ENCODE assay signal across 23 mouse cellular contexts in genomic region chr13:49507176-49507575, GRCm38 (mm10). TPM values are rescaled to one million over a fixed set of nuclear protein-coding genes. Genes with fewer than 3 reads are reported as not detected.
DNase-seq lines count a peak whose midpoint lies in the region; ATAC-seq and TF ChIP-seq lines count a peak whose summit lies in the region.
"Had no signal": no experiment of that assay in that cellular context is flagged by ENCODE, and none has a peak within 500 bp of the region (broad histone marks: within the 10 kb centered on the region; RNA-seq: fewer than 3 reads in every experiment).

No protein-coding gene starts in this region.

- no peak for TF ChIP-seq POLR2A in liver, adult 2 months (IDR thresholded peaks at IDR 0.05; ENCODE audit: extremely low read depth, insufficient read depth, low read length)

- DNase-seq in gastrocnemius, adult 18-20 months (ENCODE audit: low spot score) = peak; percentile 21
- DNase-seq in gastrocnemius, postnatal 4 days (ENCODE audit: low spot score in 2 of 2) = no peak
- peak; percentile 75 for DNase-seq in heart, adult 8-10 months (ENCODE audit: low spot score)
- DNase-seq in liver, adult 2 months (ENCODE audit: extremely low read depth, low read depth, low spot score) = peak; percentile 21
- no peak for DNase-seq in liver, embryonic 11.5 days (ENCODE audit: low spot score)
- DNase-seq in lung, postnatal 36 days = peak; percentile 51
- no peak for DNase-seq in ovary, postnatal 14 days (ENCODE audit: low spot score)
- DNase-seq: adrenal gland, postnatal 14 days; cerebellum, adult 11-12 months; cerebellum, postnatal 10 days; forebrain, postnatal 0 days; kidney, postnatal 25 days; right cerebral cortex, postnatal 4 days; thymus, postnatal 36 days had no signal

- H3K4me3 ChIP-seq in heart, embryonic 12.5 days = no peak overlapping the region
- H3K4me3 ChIP-seq in liver, adult 2 months (ENCODE audit: insufficient read depth, low read depth, low read length) = no peak overlapping the region
- H3K4me3 ChIP-seq in liver, embryonic 11.5 days (ENCODE audit: low read depth, low read length) = no peak overlapping the region
- H3K4me3 ChIP-seq: hindbrain, embryonic 10.5 days; intestine, embryonic 15.5 days; liver, embryonic 15.5 days; midbrain, embryonic 15.5 days; neural tube, embryonic 12.5 days; stomach, embryonic 15.5 days had no signal

- no peak overlapping the region for H3K4me2 ChIP-seq in heart, embryonic 12.5 days
- H3K4me2 ChIP-seq in liver, embryonic 11.5 days = no peak overlapping the region
- H3K4me2 ChIP-seq: intestine, embryonic 15.5 days; liver, embryonic 15.5 days; midbrain, embryonic 15.5 days; neural tube, embryonic 12.5 days; stomach, embryonic 15.5 days had no signal

- no peaks in the 10 kb centered on the region for H3K9me3 ChIP-seq in heart, embryonic 12.5 days (replicated peaks)
- no peaks in the 10 kb centered on the region for H3K9me3 ChIP-seq in liver, embryonic 11.5 days (ENCODE audit: control insufficient read depth, low read length)
- H3K9me3 ChIP-seq: hindbrain, embryonic 10.5 days; intestine, embryonic 15.5 days; liver, embryonic 15.5 days; midbrain, embryonic 15.5 days; neural tube, embryonic 12.5 days; stomach, embryonic 15.5 days had no signal

- 40% methylated on average over 3 of the region's 3 CpGs for WGBS in heart, embryonic 12.5 days
- 75% methylated on average over 3 of the region's 3 CpGs for WGBS in liver, adult 2 months
- 85% methylated on average over 3 of the region's 3 CpGs for WGBS in liver, embryonic 11.5 days

- no peak for ATAC-seq in heart, embryonic 12.5 days (ENCODE audit: insufficient number of reproducible peaks, low FRiP score)
- no peak for ATAC-seq in liver, embryonic 11.5 days (replicated peaks; ENCODE audit: low FRiP score)
- ATAC-seq: forebrain, postnatal 0 days; hindbrain, embryonic 16.5 days; intestine, embryonic 15.5 days; midbrain, embryonic 15.5 days had no signal

- H3K36me3 ChIP-seq in heart, embryonic 12.5 days = no peaks in the 10 kb centered on the region
- no peaks in the 10 kb centered on the region for H3K36me3 ChIP-seq in liver, adult 2 months (ENCODE audit: control insufficient read depth, insufficient read depth, low read length)
- no peaks in the 10 kb centered on the region for H3K36me3 ChIP-seq in liver, embryonic 11.5 days (ENCODE audit: control insufficient read depth, insufficient read depth, low read length)
- H3K36me3 ChIP-seq: hindbrain, embryonic 10.5 days; intestine, embryonic 15.5 days; liver, embryonic 15.5 days; midbrain, embryonic 15.5 days; neural tube, embryonic 12.5 days; stomach, embryonic 15.5 days had no signal

- no peak for TF ChIP-seq CTCF in liver, adult 2 months (IDR thresholded peaks at IDR 0.05; ENCODE audit: low read depth, low read length)

- H3K79me2 ChIP-seq in liver, adult 2 months (ENCODE audit: control insufficient read depth, insufficient read depth, low read length) = no peaks in the 10 kb centered on the region

- 0 out of 2 replicates have a peak, but pooled peaks cover 4% of the 10 kb centered on the region for H3K4me1 ChIP-seq in heart, embryonic 12.5 days (replicated peaks)
- no peaks in the 10 kb centered on the region for H3K4me1 ChIP-seq in liver, adult 2 months (ENCODE audit: control insufficient read depth, insufficient read depth, low read length)
- H3K4me1 ChIP-seq in liver, embryonic 11.5 days (replicated peaks; ENCODE audit: control insufficient read depth, insufficient read depth, low read length) = no peaks in the 10 kb centered on the region
- H3K4me1 ChIP-seq: hindbrain, embryonic 10.5 days; intestine, embryonic 15.5 days; liver, embryonic 15.5 days; midbrain, embryonic 15.5 days; neural tube, embryonic 12.5 days had no signal

- H3K27ac ChIP-seq in heart, embryonic 12.5 days (ENCODE audit: poor library complexity, severe bottlenecking) = no peak overlapping the region
- H3K27ac ChIP-seq in liver, adult 2 months (replicated peaks; ENCODE audit: insufficient read depth, low read depth, low read length) = no peak overlapping the region
- no peak overlapping the region for H3K27ac ChIP-seq in liver, embryonic 11.5 days (ENCODE audit: low read depth, low read length)
- H3K27ac ChIP-seq: hindbrain, embryonic 10.5 days; intestine, embryonic 15.5 days; liver, embryonic 15.5 days; midbrain, embryonic 15.5 days; neural tube, embryonic 12.5 days; stomach, embryonic 15.5 days had no signal

- H3K27me3 ChIP-seq in heart, embryonic 12.5 days (replicated peaks) = no peaks in the 10 kb centered on the region
- H3K27me3 ChIP-seq in liver, adult 2 months (ENCODE audit: control insufficient read depth, insufficient read depth, low read length) = no peaks in the 10 kb centered on the region
- H3K27me3 ChIP-seq in liver, embryonic 11.5 days (replicated peaks; ENCODE audit: control insufficient read depth, insufficient read depth, low read length) = no peaks in the 10 kb centered on the region
- H3K27me3 ChIP-seq: intestine, embryonic 15.5 days; liver, embryonic 15.5 days; midbrain, embryonic 15.5 days; neural tube, embryonic 12.5 days; stomach, embryonic 15.5 days had no signal

- H3K9ac ChIP-seq in heart, embryonic 12.5 days = no peak overlapping the region
- H3K9ac ChIP-seq in liver, adult 2 months (ENCODE audit: low read depth, low read length) = no peak overlapping the region
- H3K9ac ChIP-seq in liver, embryonic 11.5 days (ENCODE audit: low read depth, low read length) = no peak overlapping the region
- H3K9ac ChIP-seq: forebrain, postnatal 0 days; intestine, embryonic 15.5 days; liver, embryonic 15.5 days; midbrain, embryonic 15.5 days; neural tube, embryonic 12.5 days; stomach, embryonic 15.5 days had no signal

RNA-seq across cellular contexts. Expression of gene Ecm2, which starts 2.6 kb away (rescaled TPM):
- total RNA-seq in gastrocnemius, adult 18-20 months (2021) = 1 to 10 TPM; 6.7 to 9.3 TPM
- total RNA-seq in gastrocnemius, postnatal 4 days (2021) = 10 to 100 TPM; 11.7 to 14.8 TPM
- 10 to 100 TPM; 10.8 to 14.2 (median 11.6) TPM for total RNA-seq in heart, adult 8-10 months (2022)
- 2.0 and 2.4 TPM in 2 replicates for polyA plus RNA-seq in heart, embryonic 12.5 days (2016; fragmentation: Nextera tagmentation; extraction: Ambion mirVana)
- 0.55 and 0.81 TPM in 2 replicates for total RNA-seq in liver, adult 2 months (2014; rRNA removed)
- 0.07 and 0.15 TPM in 2 replicates for polyA plus RNA-seq in liver, adult 2 months (2012; rRNA removed)
- polyA plus RNA-seq in liver, embryonic 11.5 days (2014; fragmentation: Nextera tagmentation; extraction: Ambion mirVana) = 0.44 and 0.56 TPM in 2 replicates
- total RNA-seq: megakaryocyte-erythroid progenitor cell, adult 5-6 weeks had no signal

RNA-seq across cellular contexts. Expression of gene Tes3-ps, which starts 14.1 kb away (rescaled TPM):
- 1 to 10 TPM; 1.4 to 1.6 TPM for total RNA-seq in gastrocnemius, adult 18-20 months (2021)
- total RNA-seq in gastrocnemius, postnatal 4 days (2021) = 1 to 10 TPM; 1.6 to 1.8 TPM
- 1 to 10 TPM in 2 of 4 experiments, under 1 TPM in 2; 0.73 to 1.3 (median 1.0) TPM for total RNA-seq in heart, adult 8-10 months (2022)
- polyA plus RNA-seq in heart, embryonic 12.5 days (2016; fragmentation: Nextera tagmentation; extraction: Ambion mirVana) = 0.88 and 0.92 TPM in 2 replicates
- 0.13 and 0.18 TPM in 2 replicates for total RNA-seq in liver, adult 2 months (2014; rRNA removed)
- 0.04 TPM in 2 replicates for polyA plus RNA-seq in liver, adult 2 months (2012; rRNA removed)
- 1.2 and 1.7 TPM in 2 replicates for polyA plus RNA-seq in liver, embryonic 11.5 days (2014; fragmentation: Nextera tagmentation; extraction: Ambion mirVana)

RNA-seq across cellular contexts. Expression of gene Aspn, which starts 37.1 kb away (rescaled TPM):
- 10 to 100 TPM in 1 of 2 experiments, 1 to 10 TPM in 1; 7.6 to 14.9 TPM for total RNA-seq in gastrocnemius, adult 18-20 months (2021)
- total RNA-seq in gastrocnemius, postnatal 4 days (2021) = 100 to 1,000 TPM; 194 to 215 TPM
- 10 to 100 TPM in 3 of 4 experiments, 1 to 10 TPM in 1; 8.3 to 17.7 (median 15.3) TPM for total RNA-seq in heart, adult 8-10 months (2022)
- 2.5 and 3.7 TPM in 2 replicates for polyA plus RNA-seq in heart, embryonic 12.5 days (2016; fragmentation: Nextera tagmentation; extraction: Ambion mirVana)
- 0.13 and 0.65 TPM in 2 replicates for total RNA-seq in liver, adult 2 months (2014; rRNA removed)
- polyA plus RNA-seq in liver, adult 2 months (2012; rRNA removed) = not detected in 2 replicates
- polyA plus RNA-seq in liver, embryonic 11.5 days (2014; fragmentation: Nextera tagmentation; extraction: Ambion mirVana) = 0.27 and 0.45 TPM in 2 replicates
- total RNA-seq: megakaryocyte-erythroid progenitor cell, adult 5-6 weeks had no signal

Comparison
In these comparisons a context has a peak if more than half of its experiments do, and no peak if none do; other contexts are left out.
1. DNase-seq: peak in gastrocnemius, adult 18-20 months (single experiment), heart, adult 8-10 months (single experiment), liver, adult 2 months (single experiment) and lung, postnatal 36 days (single experiment); none in gastrocnemius, postnatal 4 days (0 of 2), liver, embryonic 11.5 days (single experiment) and ovary, postnatal 14 days (single experiment).
2. RNA of gene Aspn, which starts 37.1 kb away (total RNA-seq): 194 to 215 TPM in gastrocnemius, postnatal 4 days; 8.3 to 17.7 TPM in heart, adult 8-10 months, 7.6 to 14.9 TPM in gastrocnemius, adult 18-20 months and 0.13 to 0.65 TPM in liver, adult 2 months; every median in the first group is over 10 times any median in the second.